Mouse (Mus musculus) liver, embryonic 11.5 days (tissue): ENCODE measurements at regions not wholly inside any gene's neighbourhood (a gene's known extent, or its start where the extent isn't known, plus 50 kb on each side); places are given as distances from the start of the nearest gene placed in this dataset.

ENCODE experiments used
- ATAC-seq: fragments of 200-750 bp; cut with Nextera tagmentation; replicated peaks from 2 replicates; pipeline ENCODE4 v1.8.0; 2017; ENCODE audit warnings: moderate number of reproducible peaks, mild to moderate bottlenecking, moderate TSS enrichment, moderate library complexity; ENCODE audit not compliant: low FRiP score
- DNase-seq: peaks from one replicate; pipeline ENCODE4 v3.0.0-alpha.2; 2017; ENCODE audit warnings: low spot score
- H3K27ac ChIP-seq: fragments of 300-500 bp; sonication (generic); 2 replicates; pipeline ENCODE4 v1.5.1; 2014; ENCODE audit warnings: mild to moderate bottlenecking, low read depth, low read length, control low read depth
- H3K27me3 ChIP-seq: fragments of 300-500 bp; sonication (generic); replicated peaks from 2 replicates; pipeline ENCODE4 v1.6.1; 2014; ENCODE audit warnings: low read length, mixed read lengths; ENCODE audit not compliant: control insufficient read depth, insufficient read depth
- H3K36me3 ChIP-seq: fragments of 300-500 bp; sonication (generic); 2 replicates; pipeline ENCODE4 v1.6.1; 2014; ENCODE audit warnings: mild to moderate bottlenecking, low read length, moderate library complexity, mixed read lengths; ENCODE audit not compliant: control insufficient read depth, insufficient read depth
- H3K4me1 ChIP-seq: fragments of 300-500 bp; sonication (generic); replicated peaks from 2 replicates; pipeline ENCODE4 v1.6.1; 2014; ENCODE audit warnings: low read length, mixed read lengths; ENCODE audit not compliant: control insufficient read depth, insufficient read depth
- H3K4me2 ChIP-seq: fragments of 300-500 bp; sonication (generic); 2 replicates; pipeline ENCODE4 v1.6.1; 2014; ENCODE audit warnings: mild to moderate bottlenecking, control low read depth, moderate library complexity
- H3K4me3 ChIP-seq: fragments of 300-500 bp; sonication (generic); 2 replicates; pipeline ENCODE4 v1.5.1; 2014; ENCODE audit warnings: low read depth, low read length, control low read depth
- H3K9ac ChIP-seq: fragments of 300-500 bp; sonication (generic); 2 replicates; pipeline ENCODE4 v1.6.1; 2014; ENCODE audit warnings: low read depth, low read length, control low read depth
- H3K9me3 ChIP-seq: fragments of 300-500 bp; sonication (generic); 2 replicates; pipeline ENCODE4 v1.6.1; 2016; ENCODE audit warnings: low read length, inconsistent platforms, mixed read lengths; ENCODE audit not compliant: control insufficient read depth
- WGBS: fragments of 180-500 bp; shearing (Covaris S2); extraction: QIAGEN DNeasy Blood & Tissue Kit; methylation state at CpG from one replicate; pipeline ENCODE4 v1.1.7; 2014; 5-methylcytosine and 5-hydroxymethylcytosine counted together

DNA sequence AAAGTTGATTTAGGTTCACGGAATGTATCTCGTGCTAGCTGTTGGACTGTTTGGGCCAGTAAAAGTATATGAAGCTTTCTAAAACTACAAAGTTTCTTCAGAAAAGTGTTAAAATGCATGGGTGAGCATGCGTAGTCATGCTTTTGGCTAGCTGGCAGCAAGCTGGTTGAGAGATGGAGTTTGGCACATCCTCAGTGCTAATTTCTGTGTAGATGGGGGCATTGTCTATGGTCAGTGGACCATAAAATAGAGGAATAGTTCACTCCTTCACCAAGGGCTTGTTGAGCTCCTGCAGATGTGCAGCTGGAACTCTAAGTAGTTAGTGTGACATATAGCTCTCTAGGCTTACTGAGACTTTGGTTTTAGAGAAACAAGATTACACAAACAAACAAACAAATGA, 107.8 kb downstream of the Btc start:
- ATAC-seq (no peak), DNase-seq (no peak)
- WGBS: 92% methylated on average over 3 of the region's 3 CpGs
- H3K4me3 ChIP-seq: no peak overlapping the region
- no peak overlapping the region for H3K9ac ChIP-seq
- H3K27me3 ChIP-seq: no peaks in the 10 kb centered on the region
- no peak overlapping the region for H3K4me2 ChIP-seq
- no peaks in the 10 kb centered on the region for H3K4me1 ChIP-seq
- H3K27ac ChIP-seq: no peak overlapping the region
- H3K9me3 ChIP-seq: no peaks in the 10 kb centered on the region
- no peaks in the 10 kb centered on the region for H3K36me3 ChIP-seq

DNA sequence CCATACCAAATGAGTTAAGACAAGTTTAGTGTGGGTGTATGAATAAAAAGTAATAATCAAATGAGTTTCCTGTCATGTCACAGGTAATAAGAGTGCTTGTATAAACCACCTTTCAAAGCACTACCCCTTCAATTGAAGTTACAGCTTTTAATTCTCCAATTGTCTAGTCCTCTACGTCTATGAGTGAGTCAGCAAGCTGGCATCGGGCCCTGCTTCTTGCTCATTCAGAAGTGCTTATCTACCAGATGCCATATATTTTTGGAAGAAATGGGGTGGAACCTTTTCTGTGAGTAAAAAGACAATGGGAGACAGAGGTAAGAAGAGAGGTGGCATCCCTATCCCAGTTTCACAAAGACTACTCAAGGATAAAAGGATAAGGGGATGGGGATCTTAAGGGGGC, 105.7 kb downstream of the Btc start:
- 82% methylated on average over 2 of the region's 2 CpGs for WGBS
- no peaks in the 10 kb centered on the region for H3K27me3 ChIP-seq
- no peak overlapping the region for H3K4me2 ChIP-seq
- H3K9ac ChIP-seq: no peak overlapping the region
- no peaks in the 10 kb centered on the region for H3K36me3 ChIP-seq
- no peak overlapping the region for H3K4me3 ChIP-seq
- H3K27ac ChIP-seq: no peak overlapping the region
- no peaks in the 10 kb centered on the region for H3K4me1 ChIP-seq
- ATAC-seq: no peak
- no peak for DNase-seq
- H3K9me3 ChIP-seq: no peaks in the 10 kb centered on the region

DNA sequence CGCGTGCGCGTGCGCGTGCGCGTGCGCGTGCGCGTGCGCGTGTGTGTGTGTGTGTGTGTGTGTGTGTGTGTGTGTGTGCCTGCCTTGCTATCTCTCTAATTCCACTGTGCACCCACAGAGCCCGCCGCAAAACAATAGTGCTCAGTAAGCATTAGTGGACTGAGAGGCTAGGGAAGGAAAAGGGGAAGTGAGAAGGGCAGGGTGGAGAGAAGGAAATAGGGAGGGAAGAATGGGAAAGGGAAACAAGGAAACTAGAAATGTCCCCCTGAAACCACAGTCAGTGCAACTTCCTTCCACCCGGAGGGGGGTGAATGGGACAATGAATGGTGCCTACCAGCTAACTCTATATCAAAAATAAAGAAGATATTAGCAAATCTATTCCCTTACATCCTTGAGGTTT, 100.7 kb downstream of the Btc start:
- ATAC-seq (no peak), DNase-seq (no peak)
- H3K4me3 ChIP-seq: no peak overlapping the region
- WGBS: 63% methylated on average over 17 of the region's 17 CpGs
- no peak overlapping the region for H3K9ac ChIP-seq
- H3K9me3 ChIP-seq: no peaks in the 10 kb centered on the region
- H3K4me2 ChIP-seq: no peak overlapping the region
- no peaks in the 10 kb centered on the region for H3K36me3 ChIP-seq
- no peaks in the 10 kb centered on the region for H3K4me1 ChIP-seq
- H3K27ac ChIP-seq: no peak overlapping the region
- no peaks in the 10 kb centered on the region for H3K27me3 ChIP-seq

DNA sequence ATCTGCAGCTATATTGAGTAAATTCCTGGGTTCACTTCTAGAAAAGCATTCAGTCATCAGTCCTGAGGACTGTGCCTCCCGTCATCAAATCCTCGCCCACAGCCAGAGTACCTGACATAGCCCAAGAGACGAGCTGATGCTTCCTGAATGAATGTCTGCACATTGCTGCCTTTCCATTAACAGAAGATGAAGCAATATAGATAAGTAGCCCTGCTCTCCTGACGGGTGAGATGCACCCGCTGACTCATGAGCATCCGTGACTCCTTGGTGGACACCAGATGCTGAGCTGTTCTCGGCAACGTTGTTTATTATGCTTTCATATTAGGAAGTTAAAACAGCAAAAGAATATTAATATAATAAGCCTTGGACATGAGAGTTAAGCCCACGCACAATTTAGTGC, 99.9 kb downstream of the Btc start:
- H3K4me2 ChIP-seq: no peak overlapping the region
- H3K27ac ChIP-seq: no peak overlapping the region
- H3K36me3 ChIP-seq: no peaks in the 10 kb centered on the region
- H3K9ac ChIP-seq: no peak overlapping the region
- no peak overlapping the region for H3K4me3 ChIP-seq
- ATAC-seq (no peak), DNase-seq (no peak)
- no peaks in the 10 kb centered on the region for H3K9me3 ChIP-seq
- H3K4me1 ChIP-seq: no peaks in the 10 kb centered on the region
- H3K27me3 ChIP-seq: no peaks in the 10 kb centered on the region
- 67% methylated on average over 9 of the region's 9 CpGs for WGBS

DNA sequence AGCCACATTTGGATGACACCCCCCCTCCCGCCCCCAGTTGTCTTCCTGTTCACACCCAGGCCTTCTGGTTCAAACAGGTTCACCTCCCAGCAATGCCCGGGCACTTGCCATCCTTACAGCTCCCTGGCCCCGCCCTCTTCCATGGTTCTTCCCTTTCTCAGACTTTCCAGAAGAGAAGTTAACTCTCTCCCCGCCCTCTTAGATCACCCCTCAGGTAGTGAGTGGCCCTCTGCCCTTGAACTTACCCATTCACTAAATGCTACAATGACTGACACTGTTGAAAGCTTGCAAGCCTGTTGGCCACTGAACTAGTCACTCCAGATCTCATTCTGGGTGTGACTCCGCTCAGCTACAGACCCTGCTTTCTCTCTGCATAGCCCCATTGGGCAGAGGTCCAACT, 99.1 kb downstream of the Btc start:
- Histone ChIP-seq H3K4me3 (no peak overlapping the region), H3K9ac (no peak overlapping the region), H3K27ac (no peak overlapping the region), H3K27me3 (no peaks in the 10 kb centered on the region), H3K36me3 (no peaks in the 10 kb centered on the region), H3K4me2 (no peak overlapping the region), H3K9me3 (no peaks in the 10 kb centered on the region), H3K4me1 (no peaks in the 10 kb centered on the region)
- DNase-seq: no peak
- 72% methylated on average over 5 of the region's 5 CpGs for WGBS
- no peak for ATAC-seq

DNA sequence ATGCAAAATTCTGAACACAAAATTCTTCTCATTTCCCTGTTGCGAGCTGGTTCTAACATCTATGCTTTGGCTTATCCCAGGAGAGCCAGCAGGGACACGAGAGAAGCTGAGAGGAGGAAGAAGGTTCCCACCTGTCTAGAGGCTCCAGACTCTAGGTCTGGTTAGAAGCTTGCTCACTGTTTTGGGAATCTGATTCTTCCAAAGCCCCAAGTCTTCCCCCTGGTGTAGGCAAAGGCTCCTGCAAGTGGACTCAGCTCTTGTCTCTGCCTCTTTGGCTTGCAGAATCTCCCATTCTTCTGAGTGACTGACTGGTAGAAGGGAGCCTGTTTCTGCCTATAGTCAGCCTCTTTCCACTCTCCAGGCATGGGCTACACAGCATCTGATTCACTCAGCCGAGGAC, 95.8 kb downstream of the Btc start:
- no peak overlapping the region for H3K27ac ChIP-seq
- H3K36me3 ChIP-seq: no peaks in the 10 kb centered on the region
- no peak for DNase-seq
- no peak overlapping the region for H3K4me2 ChIP-seq
- no peaks in the 10 kb centered on the region for H3K9me3 ChIP-seq
- no peaks in the 10 kb centered on the region for H3K27me3 ChIP-seq
- ATAC-seq: no peak
- no peak overlapping the region for H3K4me3 ChIP-seq
- 62% methylated on average over 3 of the region's 3 CpGs for WGBS
- no peak overlapping the region for H3K9ac ChIP-seq
- no peaks in the 10 kb centered on the region for H3K4me1 ChIP-seq
